Mouse (Mus musculus) induced T-regulatory cell, adult 2 months (primary cell): ENCODE data around the gene Rerg.

Source experiments
- DNase-seq: peaks from one replicate; pipeline ENCODE4 v3.0.0-alpha.2; 2012; ENCODE audit warnings: low read depth

Gene Rerg

GRCm38 (mm10) chr6:137162481-137162880, 7.8 kb downstream of the Rerg start:
- no peak for DNase-seq

- no peak for DNase-seq
Observed at GRCm38 (mm10) chr6:137161491-137162088, 8.7 kb downstream of the Rerg start.

GRCm38 (mm10) chr6:137159372-137159926, 10.8 kb downstream of the Rerg start:
- no peak for DNase-seq

GRCm38 (mm10) chr6:137156437-137157219, 13.7 kb downstream of the Rerg start:
- no peak for DNase-seq

- DNase-seq = no peak
Observed at GRCm38 (mm10) chr6:137155196-137156137, 14.8 kb downstream of the Rerg start.

- DNase-seq = no peak
Observed at GRCm38 (mm10) chr6:137153021-137153420, 17.3 kb downstream of the Rerg start.

- DNase-seq = no peak
Observed at GRCm38 (mm10) chr6:137151015-137151414, 19.3 kb downstream of the Rerg start.

- no peak for DNase-seq
Observed at GRCm38 (mm10) chr6:137149833-137150232, 20.5 kb downstream of the Rerg start.

GRCm38 (mm10) chr6:137146910-137147309, 23.4 kb downstream of the Rerg start:
- no peak for DNase-seq

GRCm38 (mm10) chr6:137145611-137146010, 24.7 kb downstream of the Rerg start:
- DNase-seq = no peak

- DNase-seq = no peak
Observed at GRCm38 (mm10) chr6:137144958-137145535, 25.2 kb downstream of the Rerg start.

GRCm38 (mm10) chr6:137144526-137144840, 25.8 kb downstream of the Rerg start:
- DNase-seq = no peak

GRCm38 (mm10) chr6:137143818-137144525, 26.3 kb downstream of the Rerg start:
- no peak for DNase-seq

- no peak for DNase-seq
Observed at GRCm38 (mm10) chr6:137142796-137143195, 27.5 kb downstream of the Rerg start.

GRCm38 (mm10) chr6:137141247-137141820, 29.0 kb downstream of the Rerg start:
- DNase-seq = no peak

GRCm38 (mm10) chr6:137138822-137139221, 31.5 kb downstream of the Rerg start:
- no peak for DNase-seq

- no peak for DNase-seq
Observed at GRCm38 (mm10) chr6:137138391-137138790, 31.9 kb downstream of the Rerg start.

- no peak for DNase-seq
Observed at GRCm38 (mm10) chr6:137136401-137136800, 33.9 kb downstream of the Rerg start.

GRCm38 (mm10) chr6:137135506-137136391, 34.5 kb downstream of the Rerg start:
- DNase-seq = no peak

- DNase-seq = no peak
Observed at GRCm38 (mm10) chr6:137131794-137132193, 38.5 kb downstream of the Rerg start.
